Mouse (Mus musculus): ENCODE results near the gene Zdhhc22.

The Zdhhc22 gene

DNA sequence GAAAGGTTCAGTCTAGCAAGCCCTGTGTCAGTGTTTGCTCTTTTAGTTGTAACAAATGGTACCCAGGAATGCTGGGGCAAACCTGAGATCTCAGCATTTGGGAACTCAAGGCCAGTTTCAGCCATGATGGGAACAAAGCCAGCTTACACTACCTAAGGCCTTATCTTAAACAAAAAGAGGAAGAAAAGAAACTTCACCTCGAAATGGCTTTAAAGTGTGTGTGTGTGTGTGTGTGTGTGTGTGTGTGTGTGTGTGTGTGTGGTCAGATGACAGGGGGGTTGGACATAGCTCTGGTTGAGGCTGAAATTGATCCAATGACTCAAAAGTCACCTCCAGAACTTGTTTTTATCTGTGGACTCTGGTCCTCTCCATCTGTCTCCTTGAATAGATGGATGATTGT is 55.5 kb downstream of the Zdhhc22 start:
- no peak for DNase-seq (ENCODE audit: low spot score)

DNA sequence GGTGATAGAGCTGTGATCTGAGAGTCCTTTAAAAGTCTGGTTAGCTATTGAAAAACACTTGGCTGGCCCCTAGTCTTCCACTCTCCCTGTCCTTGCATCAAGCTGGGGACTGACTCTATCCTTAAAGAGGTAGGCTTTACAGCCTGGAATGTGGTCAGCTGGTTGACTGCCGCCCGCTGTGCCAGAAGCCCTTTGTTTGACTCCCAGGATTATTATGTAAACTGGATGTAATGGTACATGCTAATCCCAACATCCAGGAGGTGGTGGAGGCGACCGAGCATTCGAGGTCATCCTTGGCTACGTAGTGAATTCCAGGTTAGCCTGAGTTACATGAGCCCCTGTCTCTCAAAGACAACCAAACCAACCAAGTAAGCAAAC is 57.7 kb downstream of the Zdhhc22 start:
- no peak for DNase-seq (ENCODE audit: low spot score)

DNA sequence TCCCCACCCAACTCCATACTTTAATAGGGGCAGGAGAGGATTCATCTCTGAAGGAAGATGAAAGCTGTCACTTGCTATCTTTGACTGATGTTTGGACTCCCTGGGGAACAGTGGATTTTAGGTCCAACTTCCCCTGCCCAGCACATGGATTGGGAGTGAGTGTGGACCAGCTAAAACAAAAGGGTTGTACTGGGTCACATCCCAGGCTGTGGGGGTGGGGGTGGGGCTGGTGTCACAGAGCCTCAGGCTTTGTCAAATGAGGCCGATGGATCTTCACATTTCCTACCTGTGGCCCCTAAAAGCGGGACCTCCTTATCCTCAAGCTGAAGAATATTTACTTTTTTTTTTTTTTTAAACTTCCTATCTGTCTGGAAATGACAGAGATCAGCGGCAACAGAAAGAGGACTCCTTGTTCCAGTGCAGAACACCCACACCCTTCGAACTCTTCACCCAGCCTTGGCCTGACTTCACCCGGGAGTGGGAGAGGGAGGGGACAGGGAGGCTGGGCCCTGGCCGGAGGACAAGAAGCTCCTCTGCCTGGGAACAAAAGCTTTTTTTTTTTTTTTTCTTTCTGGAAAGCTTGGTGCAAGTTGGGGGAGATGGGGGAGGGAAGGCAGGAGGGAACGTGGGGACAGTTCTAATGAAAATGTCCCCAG is 58.2 kb downstream of the Zdhhc22 start:
- no peak for DNase-seq (ENCODE audit: low spot score)

DNA sequence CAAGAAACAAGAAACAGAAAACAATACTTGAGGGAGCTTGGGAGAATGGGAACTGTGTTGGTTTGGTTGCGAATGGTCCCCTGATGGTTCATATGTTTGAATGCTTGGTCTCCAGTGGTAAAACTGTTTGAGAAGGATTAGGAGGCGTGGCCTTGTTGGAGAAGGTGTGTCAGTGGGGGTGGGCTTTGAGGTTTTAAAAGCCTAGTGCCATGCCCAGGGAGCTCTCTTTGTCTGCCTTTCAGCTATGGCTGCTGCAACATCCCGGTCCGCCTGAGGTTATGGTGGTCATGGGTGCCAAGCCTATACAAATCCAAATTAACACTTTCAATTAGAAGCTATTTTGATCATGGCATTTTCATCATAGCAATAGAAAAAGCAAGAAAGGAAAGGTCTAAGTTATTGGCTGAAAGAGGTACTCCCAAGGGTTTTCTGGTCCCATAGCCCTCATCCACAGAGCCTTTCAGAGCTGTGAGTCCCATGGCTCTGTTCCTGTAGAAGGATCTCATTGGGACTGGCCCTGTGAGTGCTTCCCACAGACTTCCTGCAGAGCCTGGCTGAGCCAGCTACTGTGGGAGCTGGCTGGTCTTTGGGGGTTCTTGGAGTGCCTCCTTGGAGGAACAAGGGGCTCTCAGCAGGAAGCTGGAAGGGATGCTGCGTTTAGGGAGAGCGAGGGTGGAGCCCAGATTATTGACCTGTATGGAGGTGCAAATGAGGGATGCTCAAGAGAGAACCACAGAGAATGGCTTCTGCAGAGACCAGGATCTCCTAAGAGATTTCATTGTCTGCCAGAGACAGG is 59.1 kb downstream of the Zdhhc22 start:
- no peak for DNase-seq (ENCODE audit: low spot score)
